Mouse (Mus musculus): ENCODE results near the gene Dlx4.

DNA sequence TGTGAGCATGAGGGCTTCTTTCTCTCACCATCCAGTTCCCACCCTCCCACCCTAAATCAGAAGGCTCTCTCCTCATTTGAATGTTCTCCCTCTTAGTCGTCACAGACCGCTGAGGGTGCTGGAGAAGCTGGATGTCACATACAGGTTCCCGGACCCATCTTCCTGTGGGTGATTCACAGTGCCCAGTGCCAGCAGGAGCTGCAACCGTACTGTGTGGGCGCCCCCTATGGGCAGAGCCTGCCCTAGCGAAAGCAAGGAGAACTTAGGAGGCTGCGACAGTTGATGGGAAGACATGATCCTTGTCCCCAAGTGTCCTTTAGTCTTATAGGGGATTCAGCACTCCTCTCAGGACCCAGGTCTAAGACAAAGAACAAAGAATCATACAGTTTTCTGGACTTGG lies 14.6 kb upstream of the Dlx4 start:
- no peak for TF ChIP-seq POLR2A (IDR thresholded peaks at IDR 0.05; ENCODE audit: extremely low read depth, insufficient read depth, low read length)
- peak; percentile 47; the same call in 1 of the 2 replicates for TF ChIP-seq CTCF (IDR thresholded peaks at IDR 0.05; ENCODE audit: low read depth, low read length)
